In genomic region chr8:83621691-83622388, GRCm38 (mm10) we compare ENCODE assay signal across 1 mouse cellular context.
TF ChIP-seq lines count a peak whose summit lies in the region.

No protein-coding gene starts in this region.

TF ChIP-seq in CH12.LX, 34 proteins besides CTCF, POLR2A, EP300 and RAD21 (continued from another document):
- no peak for TF ChIP-seq RCOR1 (conservative IDR thresholded peaks at IDR 0.05; ENCODE audit: low read depth, low read length)
- no peak for TF ChIP-seq TBP (conservative IDR thresholded peaks at IDR 0.05; ENCODE audit: low read depth, low read length)
- TF ChIP-seq BHLHE40 (IDR thresholded peaks at IDR 0.05; ENCODE audit: low read depth, low read length) = no peak
- no peak for TF ChIP-seq MAFK (IDR thresholded peaks at IDR 0.05; ENCODE audit: insufficient replicate concordance, low read length)
- TF ChIP-seq TCF12 (IDR thresholded peaks at IDR 0.05; ENCODE audit: low read depth, low read length) = no peak
- TF ChIP-seq MEF2A (IDR thresholded peaks at IDR 0.05; ENCODE audit: borderline replicate concordance, low read depth, low read length) = no peak
- no peak for TF ChIP-seq CHD1 (IDR thresholded peaks at IDR 0.05; ENCODE audit: low read depth, low read length)
- TF ChIP-seq ZKSCAN1 (IDR thresholded peaks at IDR 0.05; ENCODE audit: borderline replicate concordance, low read depth, low read length) = no peak
- no peak for TF ChIP-seq MAZ (IDR thresholded peaks at IDR 0.05; ENCODE audit: low read depth, low read length)
- no peak for TF ChIP-seq IRF4 (IDR thresholded peaks at IDR 0.05; ENCODE audit: low read depth, low read length)
